Mouse (Mus musculus) left cerebral cortex, adult 11 months (tissue): ENCODE data around the gene Cgas.
A peak's percentile ranks its signal among the peaks of the same experiment; 100 is the strongest.

Source experiments
- DNase-seq: peaks from one replicate; pipeline ENCODE4 v3.0.0; 2022; ENCODE audit warnings: low spot score

The Cgas gene

GRCm38 (mm10) chr9:78457026-78457425 is 14.0 kb upstream of the Cgas start:
- DNase-seq: no peak

- no peak for DNase-seq
Observed at GRCm38 (mm10) chr9:78451382-78451781, 8.3 kb upstream of the Cgas start.

- DNase-seq: no peak
Observed at GRCm38 (mm10) chr9:78450404-78450803, 7.4 kb upstream of the Cgas start.

- peak; percentile 68 for DNase-seq
Observed at GRCm38 (mm10) chr9:78447973-78448873, 5.2 kb upstream of the Cgas start, which contains the start of the genes Mto1 and Gm17324. Gene Mto1, plus strand, starts transcription at chr9:78448208. Gene Gm17324, minus strand, starts transcription at chr9:78448786.

GRCm38 (mm10) chr9:78447606-78447972 is 4.6 kb upstream of the Cgas start:
- DNase-seq: no peak

- no peak for DNase-seq
Observed at GRCm38 (mm10) chr9:78442237-78442578, 829 bp downstream of the Cgas start.

GRCm38 (mm10) chr9:78439426-78439825 is 3.6 kb downstream of the Cgas start:
- no peak for DNase-seq

GRCm38 (mm10) chr9:78432471-78432870 is 10.6 kb downstream of the Cgas start:
- DNase-seq: no peak

GRCm38 (mm10) chr9:78430486-78430885 is 12.6 kb downstream of the Cgas start:
- DNase-seq: no peak

- no peak for DNase-seq
Observed at GRCm38 (mm10) chr9:78429551-78429950, 13.5 kb downstream of the Cgas start.

GRCm38 (mm10) chr9:78428870-78429432 is 14.1 kb downstream of the Cgas start:
- DNase-seq: no peak

- no peak for DNase-seq
Observed at GRCm38 (mm10) chr9:78428185-78428584, 14.9 kb downstream of the Cgas start.

GRCm38 (mm10) chr9:78427362-78427781 is 15.7 kb downstream of the Cgas start:
- no peak for DNase-seq

- no peak for DNase-seq
Observed at GRCm38 (mm10) chr9:78401596-78401995, 41.4 kb downstream of the Cgas start.

GRCm38 (mm10) chr9:78400570-78400969 is 42.5 kb downstream of the Cgas start:
- DNase-seq: no peak

- no peak for DNase-seq
Observed at GRCm38 (mm10) chr9:78396517-78396916, 46.5 kb downstream of the Cgas start.

- no peak for DNase-seq
Observed at GRCm38 (mm10) chr9:78395630-78396351, 47.2 kb downstream of the Cgas start, which contains the start of gene Ddx43. Gene Ddx43, plus strand, starts transcription at chr9:78395777.

- DNase-seq: no peak
Observed at GRCm38 (mm10) chr9:78395244-78395629, 47.8 kb downstream of the Cgas start.

GRCm38 (mm10) chr9:78394602-78395001 is 48.4 kb downstream of the Cgas start:
- no peak for DNase-seq

- no peak for DNase-seq
Observed at GRCm38 (mm10) chr9:78393741-78394140, 49.3 kb downstream of the Cgas start.

- DNase-seq: no peak
Observed at GRCm38 (mm10) chr9:78389981-78390380, 53.1 kb downstream of the Cgas start.

GRCm38 (mm10) chr9:78386947-78387346 is 56.1 kb downstream of the Cgas start:
- no peak for DNase-seq

GRCm38 (mm10) chr9:78385893-78386292 is 57.1 kb downstream of the Cgas start:
- DNase-seq: no peak
